ENCODE assay signal across 5 mouse cellular contexts in genomic region chrX:130538771-130539170, GRCm38 (mm10).
A peak's percentile ranks its signal among the peaks of the same experiment; 100 is the strongest.
DNase-seq lines count a peak whose midpoint lies in the region; TF ChIP-seq lines count a peak whose summit lies in the region.
"Not testable (repeated sequence)": the region's sequence is repeated elsewhere in the genome, so short reads cannot be mapped to it uniquely, and the experiment has no call there.

No protein-coding gene starts in this region.

- TF ChIP-seq CTCF in ES-Bruce4 (IDR thresholded peaks at IDR 0.05; ENCODE audit: low read depth, low read length) = not testable (repeated sequence)

- not testable (repeated sequence) for TF ChIP-seq POLR2A in ES-Bruce4 (IDR thresholded peaks at IDR 0.05; ENCODE audit: insufficient read depth, low read length)

- H3K27ac ChIP-seq in ES-Bruce4 (ENCODE audit: insufficient read depth, low read length) (peak overlapping the region; percentile 81), ES-E14 (ENCODE audit: insufficient read depth, low read depth, low read length, poor library complexity, severe bottlenecking) (peak overlapping the region; percentile 71; the same call in 1 of the 2 replicates)

- not testable (repeated sequence) for H3K9me3 ChIP-seq in ES-Bruce4 (replicated peaks; ENCODE audit: control insufficient read depth, insufficient read depth, low read length, poor library complexity, severe bottlenecking); ES-E14 (ENCODE audit: control insufficient read depth, insufficient read depth, low read depth, low read length)

- DNase-seq in ES-CJ7 (ENCODE audit: low read depth, low spot score) (peak; percentile 53), R1 (ENCODE audit: low read depth, low spot score) (peak; percentile 69), ZHBTc4 (ENCODE audit: low read depth, low spot score) (peak; percentile 65)
- DNase-seq in ES-E14 (ENCODE audit: low read depth, low spot score) = not testable (repeated sequence)

- H3K9ac ChIP-seq in ES-Bruce4 (ENCODE audit: low read depth, poor library complexity, severe bottlenecking); ES-E14 (ENCODE audit: insufficient read depth, low read depth, low read length, poor library complexity, severe bottlenecking): not testable (repeated sequence)

- not testable (repeated sequence) for H3K27me3 ChIP-seq in ES-Bruce4 (ENCODE audit: control insufficient read depth, insufficient read depth, low read length, poor library complexity, severe bottlenecking)

- not testable (repeated sequence) for H3K4me1 ChIP-seq in ES-Bruce4 (ENCODE audit: control insufficient read depth, insufficient read depth, low read length); ES-E14 (ENCODE audit: control insufficient read depth in 2 of 2, insufficient read depth in 2 of 2, low read length in 2 of 2, poor library complexity in 1 of 2)

- in situ Hi-C loops in ES-E14 (cut with MboI; ENCODE audit: low sequenced_read_pairs in 2 of 2, unreplicated experiment in 2 of 2) = not testable (repeated sequence)

- not testable (repeated sequence) for H3K4me3 ChIP-seq in ES-Bruce4 (ENCODE audit: low read depth, low read length); ES-E14 (ENCODE audit: insufficient read depth in 1 of 2, low read depth in 1 of 2, low read length in 2 of 2, poor library complexity in 1 of 2, severe bottlenecking in 1 of 2)

- TF ChIP-seq EP300 in ES-Bruce4 (IDR thresholded peaks at IDR 0.05; ENCODE audit: insufficient read depth, low read depth, low read length) = not testable (repeated sequence)

- H3K36me3 ChIP-seq in ES-Bruce4 (ENCODE audit: control insufficient read depth, insufficient read depth, low read length, poor library complexity, severe bottlenecking); ES-E14 (ENCODE audit: control insufficient read depth, insufficient read depth, low read length, poor library complexity, severe bottlenecking): not testable (repeated sequence)
